Mouse (Mus musculus) urinary bladder, postnatal 10 days (tissue): ENCODE data around the gene Capn10.
A peak's percentile ranks its signal among the peaks of the same experiment; 100 is the strongest.

ENCODE experiments used
- DNase-seq: peaks from one replicate; pipeline ENCODE4 v3.0.0; 2022; ENCODE audit warnings: low spot score

Capn10 gene

DNA sequence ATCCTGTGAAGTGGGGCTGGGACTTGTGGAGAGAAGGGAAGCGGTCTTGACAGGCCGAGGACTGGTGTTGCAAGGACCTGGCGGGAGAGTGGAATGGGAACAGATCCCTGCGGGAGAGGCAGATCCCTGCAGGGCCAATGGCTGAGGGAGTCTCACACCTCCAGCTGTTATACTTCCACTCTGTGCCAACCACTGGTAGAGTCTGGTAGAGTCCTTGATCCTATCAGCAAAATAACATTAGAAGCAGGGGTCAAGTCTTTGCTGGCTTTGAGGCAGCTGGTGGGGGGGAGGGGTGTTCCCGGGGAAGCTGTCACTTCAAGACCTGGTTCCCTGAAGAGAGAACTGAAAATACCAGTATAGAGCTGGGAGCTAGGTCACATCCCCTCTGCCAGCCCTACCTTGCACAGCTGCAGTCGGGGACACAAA, 42.0 kb downstream of the Capn10 start:
- no peak for DNase-seq

DNA sequence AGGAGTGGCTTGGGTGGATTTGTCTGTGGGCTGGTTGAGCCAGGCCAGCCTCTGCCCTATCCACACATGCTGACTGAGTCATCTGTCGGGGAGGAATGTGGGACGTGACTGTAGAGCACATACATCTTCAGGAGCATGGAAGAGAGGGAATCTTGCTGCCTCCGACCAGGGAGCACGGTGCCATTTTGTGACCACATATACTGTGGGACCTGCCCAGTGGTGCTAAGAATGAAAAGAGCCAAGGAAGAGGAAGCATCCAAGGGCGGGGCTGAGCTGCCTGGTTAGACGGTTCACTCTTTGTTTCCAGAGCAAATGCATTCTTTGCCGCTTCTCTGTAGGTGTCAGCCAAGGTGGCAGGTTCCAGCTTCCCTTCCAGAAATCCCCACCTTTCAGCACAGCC, 44.5 kb downstream of the Capn10 start:
- DNase-seq, result no peak

DNA sequence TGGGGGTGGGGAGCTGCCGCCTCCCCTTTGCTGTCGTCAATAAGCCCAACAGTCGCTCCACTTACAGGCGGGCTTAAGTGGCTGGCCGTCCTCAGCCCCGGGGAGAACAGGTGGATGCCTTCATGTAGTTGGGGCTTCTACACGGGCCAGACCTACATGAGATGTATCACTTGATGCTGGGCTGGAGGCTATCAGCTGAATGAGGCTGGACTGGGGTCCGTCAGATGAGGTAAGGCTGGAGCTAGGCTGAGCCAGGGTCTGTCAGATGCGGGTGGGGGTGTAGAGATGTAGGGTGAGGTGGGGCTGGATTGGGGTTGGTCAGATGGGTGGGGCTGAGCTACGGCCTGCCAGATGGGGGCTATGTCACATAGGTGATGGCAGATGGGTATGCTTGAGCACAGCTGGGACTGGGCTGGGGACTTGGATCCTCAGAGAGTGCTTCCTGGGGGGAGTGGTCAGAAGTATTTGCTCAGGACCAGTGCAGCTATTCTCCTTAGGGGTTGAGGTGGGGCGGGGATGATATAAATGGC, 45.0 kb downstream of the Capn10 start:
- DNase-seq, result no peak

DNA sequence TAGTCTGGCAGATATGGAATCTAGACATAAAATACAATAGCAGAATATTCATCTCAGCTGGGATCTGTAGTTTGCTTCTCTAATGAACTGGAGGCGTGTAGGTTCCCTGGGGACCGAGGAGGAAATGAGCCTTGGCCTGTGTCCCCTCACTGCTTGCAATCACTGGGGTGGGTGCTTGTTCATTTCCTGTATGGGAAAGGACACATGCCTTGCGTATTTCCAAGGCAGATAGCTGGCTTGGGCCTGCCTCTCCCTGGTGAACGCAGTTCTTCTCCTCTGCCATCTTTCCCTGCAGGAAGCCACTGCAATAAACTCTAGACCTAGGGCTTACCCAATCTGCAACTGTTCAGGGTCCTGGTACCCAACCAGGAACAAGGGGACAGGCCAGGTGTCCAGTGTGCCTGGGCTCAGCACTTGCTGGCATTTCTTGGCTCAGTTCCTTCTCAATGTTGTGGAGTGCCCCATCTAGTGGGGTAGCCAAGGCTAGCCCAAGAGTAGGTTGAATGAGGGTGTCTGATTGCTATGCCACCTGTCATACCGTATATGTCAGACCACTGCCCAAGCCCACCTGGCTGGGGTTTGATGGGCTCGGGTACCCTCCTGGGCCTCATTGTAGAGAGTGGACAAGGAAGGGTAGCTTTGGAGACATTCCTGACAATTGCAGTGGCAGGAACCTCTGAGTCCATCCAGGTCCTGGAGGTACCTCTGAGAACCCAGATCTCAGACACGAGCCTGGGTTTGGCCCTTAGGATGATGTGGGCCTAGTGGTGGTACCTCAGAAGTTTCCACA, 47.1 kb downstream of the Capn10 start:
- no peak for DNase-seq

DNA sequence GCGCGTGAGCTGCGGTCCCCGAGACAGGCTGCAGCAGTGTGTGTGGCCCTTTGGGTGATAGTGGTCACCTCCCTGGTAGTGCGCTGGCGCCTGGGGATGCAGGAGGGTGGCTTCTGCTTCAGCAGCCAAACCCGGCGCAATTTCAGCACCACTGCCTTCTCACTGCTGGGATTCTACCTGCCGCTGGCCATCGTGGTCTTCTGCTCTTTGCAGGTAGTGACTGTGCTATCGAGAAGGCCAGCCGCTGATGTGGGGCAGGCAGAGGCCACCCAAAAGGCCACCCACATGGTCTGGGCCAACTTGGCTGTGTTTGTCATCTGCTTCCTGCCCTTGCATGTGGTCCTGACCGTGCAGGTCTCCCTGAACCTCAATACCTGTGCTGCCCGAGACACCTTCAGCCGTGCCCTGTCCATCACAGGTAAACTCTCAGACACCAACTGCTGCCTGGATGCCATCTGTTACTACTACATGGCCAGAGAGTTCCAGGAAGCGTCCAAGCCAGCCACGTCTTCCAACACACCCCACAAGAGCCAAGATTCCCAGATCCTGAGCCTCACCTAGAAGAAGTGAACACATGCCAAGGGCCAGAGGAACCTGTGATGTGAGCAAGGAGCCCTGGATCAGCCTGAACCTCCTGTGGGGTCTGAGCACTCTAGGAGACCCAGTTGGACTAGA, 48.9 kb downstream of the Capn10 start:
- no peak for DNase-seq

DNA sequence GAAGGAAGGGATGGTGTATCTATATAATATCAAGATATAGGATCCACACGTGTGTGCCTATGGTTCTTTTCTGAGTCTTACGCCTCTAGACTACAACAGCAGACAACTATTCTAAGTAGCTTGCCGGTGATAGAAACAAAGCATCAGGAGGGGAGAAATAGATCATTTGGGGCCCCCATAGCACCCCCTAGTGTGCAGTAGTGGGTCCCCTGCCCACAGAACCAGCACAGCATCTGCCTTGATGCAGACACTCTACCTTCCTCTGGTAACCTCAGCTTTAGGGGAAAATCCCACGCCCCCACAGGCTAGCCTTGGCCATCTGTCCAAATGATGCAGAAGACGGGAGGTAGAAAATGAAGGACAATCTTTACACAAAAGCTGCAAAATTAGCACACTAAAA, 50.8 kb downstream of the Capn10 start:
- DNase-seq, result no peak

DNA sequence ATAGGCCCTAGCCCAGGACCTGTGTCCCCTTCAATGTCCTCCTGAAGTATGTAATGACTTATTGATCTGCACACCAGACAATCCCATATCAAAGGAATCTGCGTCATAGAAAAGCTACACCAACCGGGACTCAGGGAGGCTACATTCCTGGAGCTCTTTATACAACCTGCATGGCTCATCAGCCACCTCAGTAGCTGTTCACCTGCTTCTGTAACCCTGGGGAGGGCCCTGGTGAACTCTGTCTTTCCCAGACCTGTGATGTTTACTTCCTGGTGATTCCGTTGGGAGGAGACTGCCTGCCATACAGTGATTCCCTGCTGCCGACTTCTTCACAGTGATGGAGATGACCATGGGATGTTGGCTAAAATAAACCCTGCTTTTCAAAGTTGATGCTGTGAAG, 54.7 kb downstream of the Capn10 start:
- no peak for DNase-seq

DNA sequence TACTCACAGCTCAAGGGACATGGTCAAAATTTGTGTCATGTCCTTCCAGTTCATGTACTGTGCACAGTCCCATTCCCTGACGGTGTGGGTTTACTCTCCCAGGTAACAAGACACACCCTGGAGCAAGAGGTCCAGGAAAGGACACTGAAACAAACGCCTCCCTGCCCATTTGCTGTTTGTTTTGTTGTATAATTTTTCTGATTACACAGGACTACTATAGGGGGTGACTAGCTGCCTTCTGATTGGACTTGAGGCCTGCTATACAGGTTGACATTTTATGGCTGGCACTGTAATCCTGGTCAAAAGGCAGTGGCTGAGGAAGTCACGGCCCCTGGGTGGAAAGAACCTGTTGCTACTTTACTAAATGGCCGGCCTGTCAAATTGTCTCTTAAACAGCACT, 55.7 kb downstream of the Capn10 start:
- DNase-seq, result no peak

DNA sequence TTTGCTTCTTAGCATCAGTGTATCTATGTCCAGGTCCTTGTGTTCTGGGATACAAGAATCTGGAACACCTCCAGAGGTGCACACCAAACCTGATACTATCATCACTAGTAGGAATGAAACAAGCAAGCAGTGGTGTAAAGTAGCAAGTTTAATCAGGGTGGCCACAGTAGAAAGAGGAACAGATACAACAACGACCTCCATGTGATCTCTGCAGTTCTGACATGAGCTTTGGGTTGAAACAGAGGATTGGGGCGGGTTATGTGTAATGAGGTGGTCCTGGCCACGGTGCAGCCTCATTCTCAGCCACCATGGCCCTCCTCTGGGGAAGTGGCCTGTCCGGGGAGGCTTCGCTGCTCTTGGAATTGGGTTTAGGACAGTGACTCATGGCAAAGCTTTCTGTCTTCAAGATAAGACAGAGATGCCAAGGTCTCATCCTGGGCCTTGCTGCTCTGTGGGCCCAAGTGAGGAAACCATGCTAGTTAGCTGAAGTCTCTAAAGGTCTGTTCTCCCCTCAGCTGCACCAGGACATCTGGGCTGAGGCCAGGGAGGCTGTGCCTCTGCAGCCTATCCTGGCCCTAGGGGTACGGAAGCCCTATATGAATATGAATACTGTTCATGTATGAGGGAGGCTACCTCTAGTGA, 58.2 kb downstream of the Capn10 start:
- DNase-seq, result peak; percentile 4

DNA sequence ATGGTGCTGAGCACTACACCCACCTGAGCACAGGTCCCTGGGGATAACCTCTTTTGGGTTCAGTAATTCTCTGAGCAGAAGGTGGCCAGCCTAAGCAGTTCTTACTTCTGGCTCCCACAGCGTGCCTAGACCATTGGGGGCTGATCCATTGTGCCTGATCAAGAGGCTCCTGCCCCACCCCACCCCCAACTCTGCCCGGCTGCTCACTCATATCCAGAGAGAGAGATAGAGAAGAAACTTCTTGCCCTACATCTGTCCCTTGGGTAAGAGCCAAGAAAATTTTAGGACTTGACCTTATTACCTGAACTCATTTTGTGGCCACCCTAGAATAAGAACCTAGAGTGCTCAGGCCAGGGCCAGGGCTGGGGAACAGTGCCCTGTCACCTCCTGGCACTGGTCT, 58.7 kb downstream of the Capn10 start:
- DNase-seq, result no peak
